Mouse (Mus musculus): Measurements from ENCODE around the gene Gm8113.
"Not testable (repeated sequence)": the region's sequence is repeated elsewhere in the genome, so short reads cannot be mapped to it uniquely, and the experiment has no call there.

DNA sequence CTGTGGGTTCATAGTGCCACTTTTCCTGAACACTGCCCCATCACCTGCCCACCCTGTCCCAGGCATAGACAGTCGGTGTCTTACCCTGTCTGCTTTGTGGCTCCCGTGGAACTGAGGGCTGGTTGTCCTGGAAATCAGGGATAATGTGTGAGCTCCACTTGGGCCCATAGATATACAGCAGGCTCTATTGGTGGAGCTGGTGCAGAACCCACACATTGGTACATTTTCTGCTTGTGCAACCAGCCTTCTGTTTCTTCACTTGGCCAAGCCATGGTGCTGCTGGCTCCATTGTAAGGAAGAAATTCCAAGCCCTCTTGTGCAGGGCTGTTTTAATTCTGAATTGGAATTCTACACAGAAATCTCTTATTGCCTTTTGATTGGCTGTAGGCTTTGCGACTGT, 49.8 kb upstream of the Gm8113 start, which contains the start of gene Ear1:
- TF ChIP-seq POLR2A (IDR thresholded peaks at IDR 0.05; ENCODE audit: low read depth, low read length); CTCF (IDR thresholded peaks at IDR 0.05; ENCODE audit: borderline replicate concordance, insufficient read depth, low read length): not testable (repeated sequence)
